Mouse (Mus musculus) stomach, postnatal 0 days (tissue): ENCODE measurements around the gene Cab39.

ENCODE experiments used
- CTCF ChIP-seq: IDR thresholded peaks from 2 replicates; pipeline ENCODE4 v1.5.1; 2016; ENCODE audit warnings: antibody characterized with exemption, low read depth, mild to moderate bottlenecking, moderate library complexity
- EP300 ChIP-seq: optimal IDR thresholded peaks from 2 replicates; pipeline ENCODE3; 2016; ENCODE audit warnings: antibody characterized with exemption

DNA sequence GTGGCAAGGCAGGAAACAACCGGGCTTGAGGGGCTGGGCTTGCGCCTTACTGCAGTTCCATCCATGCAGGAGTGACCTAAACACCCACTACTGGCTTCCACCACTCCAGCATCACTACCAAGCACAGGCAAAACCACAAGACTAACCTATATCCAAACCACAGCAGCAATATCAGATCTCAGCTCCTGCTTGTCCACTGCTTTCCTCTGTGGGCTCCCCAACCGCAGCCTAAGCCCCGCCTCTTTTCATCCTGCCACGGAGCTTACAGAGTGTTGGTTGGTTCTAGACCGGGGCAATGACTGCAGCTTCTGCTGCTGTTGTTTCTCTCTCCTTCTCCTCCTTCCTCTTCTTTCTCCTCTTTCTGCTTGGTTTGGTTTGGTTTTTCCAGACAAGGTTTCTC, 29.9 kb upstream of the Cab39 start:
- TF ChIP-seq CTCF: no peak
- TF ChIP-seq EP300: no peak
